Mouse (Mus musculus) midbrain, embryonic 10.5 days (tissue): ENCODE data around the gene Eme2. TPM values are rescaled to one million over a fixed set of nuclear protein-coding genes. Genes with fewer than 3 reads are reported as not detected.

Source experiments
- DNase-seq: peaks from one replicate; pipeline ENCODE4 v3.0.0-alpha.2; 2017; ENCODE audit warnings: low spot score
- H3K27ac ChIP-seq: fragments of 300-500 bp; sonication (generic); replicated peaks from 2 replicates; pipeline ENCODE4 v1.5.1; 2016; ENCODE audit warnings: mild to moderate bottlenecking
- H3K27me3 ChIP-seq: fragments of 300-500 bp; sonication (generic); 2 replicates; pipeline ENCODE4 v1.6.1; 2016; ENCODE audit warnings: low read depth, mild to moderate bottlenecking; ENCODE audit not compliant: poor library complexity, severe bottlenecking
- H3K36me3 ChIP-seq: fragments of 300-500 bp; sonication (generic); 2 replicates; pipeline ENCODE4 v1.6.1; 2016; ENCODE audit warnings: mild to moderate bottlenecking, moderate library complexity
- H3K4me1 ChIP-seq: fragments of 300-500 bp; sonication (generic); 2 replicates; pipeline ENCODE4 v1.6.1; 2016
- H3K4me3 ChIP-seq: fragments of 300-500 bp; sonication (generic); 2 replicates; pipeline ENCODE4 v1.5.1; 2016; ENCODE audit warnings: mild to moderate bottlenecking, moderate library complexity
- H3K9me3 ChIP-seq: fragments of 300-500 bp; sonication (generic); replicated peaks from 2 replicates; pipeline ENCODE4 v1.6.1; 2016; ENCODE audit warnings: mild to moderate bottlenecking
- WGBS: fragments of 180-500 bp; shearing (Covaris S2); methylation state at CpG from one replicate; pipeline ENCODE4 v1.1.7; 2016; 5-methylcytosine and 5-hydroxymethylcytosine counted together
- polyA plus RNA-seq: library from polyadenylated mRNA; unstranded; fragments of >200 nt; fragmentation: Nextera tagmentation; extraction: Ambion mirVana; gene quantifications from 2 replicates; pipeline ENCODE4 v1.2.1, GENCODE M21; 2016

Gene Eme2
- polyA plus RNA-seq, 1 experiment from 2014 or later, result 28.9 TPM

- peak; percentile 47 for DNase-seq
- Histone ChIP-seq H3K27ac (0 out of 2 replicates have a peak overlapping the region, but pooled peaks have one; percentile 33), H3K36me3 (peaks cover 28% of the 10 kb centered on the region), H3K4me1 (peaks cover 22% of the 10 kb centered on the region), H3K27me3 (no peaks in the 10 kb centered on the region), H3K9me3 (no peaks in the 10 kb centered on the region), H3K4me3 (no peak overlapping the region)
- WGBS, result 54% methylated on average over 7 of the region's 7 CpGs
Observed at GRCm38 (mm10) chr17:24881738-24882440, 13.0 kb downstream of the Eme2 start.

GRCm38 (mm10) chr17:24878531-24878930 lies 16.4 kb downstream of the Eme2 start:
- Histone ChIP-seq H3K4me1 (peaks cover 12% of the 10 kb centered on the region), H3K27me3 (no peaks in the 10 kb centered on the region), H3K9me3 (no peaks in the 10 kb centered on the region), H3K36me3 (peaks cover 16% of the 10 kb centered on the region), H3K4me3 (no peak overlapping the region), H3K27ac (peak overlapping the region; percentile 52; the same call in 1 of the 2 replicates)
- WGBS, result 76% methylated on average over 8 of the region's 8 CpGs
- no peak for DNase-seq

DNA sequence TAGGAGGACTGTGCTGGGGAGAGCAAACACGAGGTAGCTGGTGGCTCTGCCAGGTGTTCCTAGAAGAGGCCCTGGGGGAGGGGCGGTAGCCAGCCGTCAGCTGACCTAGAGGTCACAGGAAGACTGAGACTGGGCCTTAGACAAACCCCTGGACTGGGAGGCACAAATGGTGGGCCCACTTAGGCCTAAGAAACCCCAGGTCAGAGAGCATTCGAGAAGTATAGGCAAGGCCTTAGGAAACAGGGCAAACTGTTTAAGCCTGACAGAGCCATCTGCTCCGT lies 16.8 kb downstream of the Eme2 start:
- no peak for DNase-seq
- H3K9me3 ChIP-seq, result no peaks in the 10 kb centered on the region
- 51% methylated on average over 5 of the region's 5 CpGs for WGBS
- no peaks in the 10 kb centered on the region for H3K27me3 ChIP-seq
- no peak overlapping the region for H3K4me3 ChIP-seq
- peaks cover 12% of the 10 kb centered on the region for H3K4me1 ChIP-seq
- H3K27ac ChIP-seq, result peak overlapping the region; percentile 52; the same call in 1 of the 2 replicates
- peaks cover 12% of the 10 kb centered on the region for H3K36me3 ChIP-seq

DNA sequence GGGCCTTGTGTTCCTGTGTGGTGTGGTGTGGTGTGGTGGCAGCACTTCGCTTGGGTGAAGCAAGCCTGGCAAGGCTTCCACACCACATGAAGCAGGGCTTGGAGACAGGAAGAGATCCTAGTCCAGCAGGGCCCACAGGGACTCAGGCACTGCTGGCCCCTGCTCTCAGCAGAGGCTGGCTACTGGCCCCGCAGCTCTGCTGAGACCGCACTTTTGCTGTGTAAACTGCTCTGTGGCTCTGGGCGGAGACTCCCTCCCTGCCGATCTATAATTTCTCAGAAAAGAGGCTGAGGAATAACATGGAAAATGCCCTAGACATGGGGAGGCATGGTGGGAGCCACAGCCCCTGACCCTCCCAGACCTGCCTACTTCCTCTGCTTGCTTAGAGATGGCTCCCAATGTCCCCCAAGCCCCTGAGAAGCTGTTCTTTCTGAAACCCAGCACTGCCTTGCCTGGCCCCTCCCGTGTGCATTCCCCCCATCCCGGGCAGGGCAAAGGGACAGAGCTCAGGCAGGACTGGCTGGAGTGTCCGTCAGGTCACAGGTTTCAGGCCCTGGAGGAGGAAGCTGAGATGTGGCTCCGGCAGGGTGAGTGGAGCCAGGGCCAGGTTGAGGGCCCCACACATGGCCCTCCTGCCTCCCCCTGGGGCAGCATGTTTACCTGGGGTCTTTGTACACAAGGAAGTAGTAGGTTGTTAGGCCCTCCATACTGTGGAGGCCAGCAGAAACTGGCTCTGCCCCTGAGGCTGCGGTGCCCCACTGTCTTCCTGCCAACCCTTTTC lies 17.4 kb downstream of the Eme2 start:
- H3K4me1 ChIP-seq, result peaks cover 12% of the 10 kb centered on the region
- H3K36me3 ChIP-seq, result peaks cover 6% of the 10 kb centered on the region
- H3K27me3 ChIP-seq, result no peaks in the 10 kb centered on the region
- H3K27ac ChIP-seq, result 0 out of 2 replicates have a peak overlapping the region, but pooled peaks have one; percentile 52
- no peak for DNase-seq
- no peaks in the 10 kb centered on the region for H3K9me3 ChIP-seq
- H3K4me3 ChIP-seq, result no peak overlapping the region
- WGBS, result 66% methylated on average over 10 of the region's 10 CpGs

- peaks cover 12% of the 10 kb centered on the region for H3K4me1 ChIP-seq
- no peak for DNase-seq
- WGBS, result 78% methylated on average over 8 of the region's 8 CpGs
- no peak overlapping the region for H3K4me3 ChIP-seq
- H3K36me3 ChIP-seq, result no peaks in the 10 kb centered on the region
- H3K9me3 ChIP-seq, result no peaks in the 10 kb centered on the region
- H3K27ac ChIP-seq, result no peak overlapping the region
- H3K27me3 ChIP-seq, result no peaks in the 10 kb centered on the region
Observed at GRCm38 (mm10) chr17:24874989-24875388, 19.9 kb downstream of the Eme2 start.

GRCm38 (mm10) chr17:24874405-24874745 lies 20.5 kb downstream of the Eme2 start:
- no peaks in the 10 kb centered on the region for H3K36me3 ChIP-seq
- no peak overlapping the region for H3K4me3 ChIP-seq
- H3K27me3 ChIP-seq, result no peaks in the 10 kb centered on the region
- no peak for DNase-seq
- H3K27ac ChIP-seq, result no peak overlapping the region
- no peaks in the 10 kb centered on the region for H3K9me3 ChIP-seq
- WGBS, result 71% methylated on average over 1 of the region's 1 CpGs
- peaks cover 12% of the 10 kb centered on the region for H3K4me1 ChIP-seq

DNA sequence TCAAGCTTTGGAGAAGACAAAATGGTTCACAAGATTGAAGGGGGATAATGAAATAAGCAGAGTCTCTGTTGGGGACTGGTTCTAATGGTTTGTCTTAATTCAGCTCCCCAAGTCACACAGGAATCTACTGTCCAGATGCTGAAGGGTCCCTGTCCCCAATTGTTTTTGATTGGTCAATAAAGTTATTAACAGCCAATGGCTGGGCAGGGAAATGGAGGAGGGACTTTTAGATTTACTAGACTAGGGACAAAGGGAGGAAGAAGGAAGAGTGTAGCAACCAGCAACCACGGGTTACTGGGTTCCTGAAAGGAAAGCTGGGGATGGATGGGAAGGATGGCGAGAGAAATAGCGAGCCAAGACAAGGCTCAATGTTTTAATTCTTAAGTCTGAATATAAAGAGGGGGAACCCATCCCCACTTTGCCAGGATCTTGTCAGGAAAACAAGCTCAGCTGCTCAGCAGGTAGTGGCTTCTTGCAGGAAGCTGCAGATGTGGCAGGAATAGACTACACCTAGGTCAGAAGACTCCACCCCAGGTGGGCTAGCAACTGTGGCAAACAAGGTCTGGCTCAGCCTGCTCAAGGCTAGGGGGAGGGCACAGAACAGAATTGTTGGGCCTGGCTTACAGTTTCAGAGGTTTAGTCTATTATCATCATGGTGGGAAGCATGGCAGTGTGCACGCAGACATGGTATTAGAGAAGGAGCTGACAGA lies 21.0 kb downstream of the Eme2 start:
- DNase-seq, result no peak
- H3K4me1 ChIP-seq, result peaks cover 12% of the 10 kb centered on the region
- H3K27me3 ChIP-seq, result no peaks in the 10 kb centered on the region
- no peak overlapping the region for H3K27ac ChIP-seq
- no peaks in the 10 kb centered on the region for H3K36me3 ChIP-seq
- H3K9me3 ChIP-seq, result no peaks in the 10 kb centered on the region
- WGBS, result 47% methylated on average over 4 of the region's 4 CpGs
- no peak overlapping the region for H3K4me3 ChIP-seq

DNA sequence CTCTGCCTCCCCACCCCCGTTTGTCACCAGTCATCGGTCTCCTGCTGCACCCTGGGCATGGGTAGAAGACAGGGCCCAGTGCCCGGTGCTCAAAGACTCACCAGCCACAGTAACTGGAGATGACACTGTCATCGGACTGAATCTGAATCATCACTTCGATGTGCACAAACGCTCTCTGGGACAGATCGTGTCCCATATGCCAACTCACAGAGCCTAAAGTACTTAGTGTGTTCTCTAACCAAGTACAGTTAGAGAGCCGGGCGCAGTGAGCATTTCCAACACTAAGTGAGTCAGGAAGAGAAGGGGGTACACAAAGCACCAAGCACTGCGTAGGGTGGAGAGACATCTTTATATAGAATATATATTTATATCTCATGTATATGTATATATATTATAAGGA lies 27.0 kb downstream of the Eme2 start:
- Histone ChIP-seq H3K9me3 (no peaks in the 10 kb centered on the region), H3K36me3 (no peaks in the 10 kb centered on the region; the same call in 1 of the 2 replicates), H3K4me3 (no peak overlapping the region), H3K27ac (no peak overlapping the region), H3K4me1 (no peaks in the 10 kb centered on the region), H3K27me3 (no peaks in the 10 kb centered on the region)
- no peak for DNase-seq
- 93% methylated on average over 10 of the region's 10 CpGs for WGBS

DNA sequence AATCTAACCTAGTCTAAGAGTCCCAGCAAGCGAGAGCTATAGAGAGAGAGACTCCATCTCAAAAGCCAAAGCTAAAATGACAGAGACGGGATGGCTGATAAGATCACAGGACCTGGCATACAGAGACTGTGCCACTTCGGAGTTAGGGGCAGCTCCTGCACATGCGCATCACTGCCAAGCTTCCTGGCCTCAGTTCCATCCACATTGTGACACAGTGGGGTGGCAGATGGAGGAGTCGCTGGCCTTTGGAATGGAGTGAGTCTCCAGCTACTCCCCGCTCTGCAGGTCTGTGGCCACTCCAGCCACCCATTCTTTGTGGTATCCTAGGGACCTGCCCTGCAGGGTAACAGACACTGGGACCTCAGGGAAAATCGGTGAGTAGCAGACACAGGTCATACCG lies 29.1 kb downstream of the Eme2 start, which contains the start of gene Igfals:
TSS of gene Igfals (plus strand) at position 222 of the 400 bp plus-strand sequence.
- WGBS, result 87% methylated on average over 8 of the region's 8 CpGs
- no peak within 1 kb of the TSS for H3K4me3 ChIP-seq
- DNase-seq, result no peak
- no peak within 1 kb of the TSS for H3K27ac ChIP-seq
- H3K27me3 ChIP-seq, result no peaks in the 10 kb centered on the region
- H3K36me3 ChIP-seq, result peaks cover 21% of the 10 kb centered on the region
- no peaks in the 10 kb centered on the region for H3K9me3 ChIP-seq
- no peaks in the 10 kb centered on the region for H3K4me1 ChIP-seq

DNA sequence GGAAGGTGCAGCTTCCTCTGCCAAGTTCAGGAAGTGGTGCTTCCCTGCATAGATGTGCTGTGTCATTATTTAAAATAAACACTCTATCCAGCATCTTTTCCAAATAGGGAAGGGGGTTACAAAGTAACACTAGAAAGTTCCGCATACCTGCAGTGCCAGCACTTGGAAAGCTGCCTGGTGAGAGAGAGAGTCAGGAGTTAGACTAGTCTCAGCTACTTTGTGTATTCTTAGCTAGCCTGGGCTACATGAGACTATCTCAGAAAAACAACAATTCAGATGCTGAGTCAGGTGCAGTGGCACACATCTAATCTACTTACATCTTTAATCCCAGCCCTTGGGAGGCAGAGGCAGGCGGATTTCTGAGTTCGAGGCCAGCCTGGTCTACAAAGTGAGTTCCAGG lies 33.1 kb downstream of the Eme2 start:
- no peak for DNase-seq
- H3K36me3 ChIP-seq, result peaks cover 34% of the 10 kb centered on the region
- WGBS, result 94% methylated on average over 3 of the region's 3 CpGs
- no peaks in the 10 kb centered on the region for H3K9me3 ChIP-seq
- no peak overlapping the region for H3K4me3 ChIP-seq
- H3K27me3 ChIP-seq, result no peaks in the 10 kb centered on the region
- no peaks in the 10 kb centered on the region for H3K4me1 ChIP-seq
- H3K27ac ChIP-seq, result no peak overlapping the region

DNA sequence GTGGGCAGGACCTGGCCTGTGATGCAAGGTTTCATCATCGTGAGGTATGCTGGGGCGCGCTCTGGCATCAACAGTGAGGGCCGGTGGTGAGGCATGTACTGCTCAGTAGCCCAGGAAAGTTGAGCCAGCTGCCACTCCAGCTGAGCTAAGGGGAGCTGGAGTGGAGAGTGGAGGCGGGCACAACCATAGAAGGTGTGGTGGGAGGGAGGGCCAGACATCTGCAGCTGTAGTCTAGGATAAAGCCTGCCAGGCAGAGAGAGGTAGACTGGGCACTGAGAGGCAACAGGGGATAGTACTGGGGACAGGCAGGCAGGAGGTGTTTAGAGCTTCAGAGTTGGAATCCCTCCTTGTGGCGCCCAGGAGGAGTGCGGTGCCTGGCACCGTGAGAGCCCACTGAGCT lies 34.8 kb downstream of the Eme2 start:
- Histone ChIP-seq H3K4me3 (no peak overlapping the region), H3K9me3 (no peaks in the 10 kb centered on the region), H3K27me3 (no peaks in the 10 kb centered on the region), H3K36me3 (peaks cover 43% of the 10 kb centered on the region), H3K27ac (no peak overlapping the region), H3K4me1 (no peaks in the 10 kb centered on the region)
- no peak for DNase-seq
- 94% methylated on average over 8 of the region's 8 CpGs for WGBS

- H3K4me1 ChIP-seq, result no peaks in the 10 kb centered on the region
- no peak overlapping the region for H3K4me3 ChIP-seq
- H3K27me3 ChIP-seq, result no peaks in the 10 kb centered on the region
- H3K9me3 ChIP-seq, result no peaks in the 10 kb centered on the region
- no peak for DNase-seq
- peaks cover 49% of the 10 kb centered on the region for H3K36me3 ChIP-seq
- H3K27ac ChIP-seq, result no peak overlapping the region
- WGBS, result 91% methylated on average over 6 of the region's 6 CpGs
Observed at GRCm38 (mm10) chr17:24858967-24859366, 35.9 kb downstream of the Eme2 start.
